ENCODE assay signal across 30 mouse cellular contexts in genomic region chr3:96594851-96595250, GRCm38 (mm10). TPM values are rescaled to one million over a fixed set of nuclear protein-coding genes. Genes with fewer than 3 reads are reported as not detected.
DNase-seq lines count a peak whose midpoint lies in the region; ATAC-seq and TF ChIP-seq lines count a peak whose summit lies in the region.
"Had no signal": no experiment of that assay in that cellular context is flagged by ENCODE, and none has a peak within 500 bp of the region (broad histone marks: within the 10 kb centered on the region; RNA-seq: fewer than 3 reads in every experiment).

No protein-coding gene starts in this region.

- H3K27me3 ChIP-seq in forebrain, embryonic 14.5 days (replicated peaks; ENCODE audit: control insufficient read depth, insufficient read depth, low read length): no peaks in the 10 kb centered on the region
- H3K27me3 ChIP-seq in forebrain, embryonic 13.5 days: peaks cover 13% of the 10 kb centered on the region; the same call in 1 of the 2 replicates
- peaks cover 52% of the 10 kb centered on the region for H3K27me3 ChIP-seq in liver, embryonic 14.5 days (ENCODE audit: control insufficient read depth, insufficient read depth, low read length)
- peaks cover 53% of the 10 kb centered on the region for H3K27me3 ChIP-seq in liver, embryonic 12.5 days (replicated peaks)

- ATAC-seq in forebrain, embryonic 14.5 days: no peak
- no peak for ATAC-seq in forebrain, embryonic 13.5 days
- ATAC-seq in liver, embryonic 14.5 days (ENCODE audit: insufficient read depth): no peak
- no peak for ATAC-seq in liver, embryonic 12.5 days

- DNase-seq in forebrain, embryonic 14.5 days (ENCODE audit: low spot score): no peak
- no peak for DNase-seq in liver, embryonic 14.5 days (ENCODE audit: low read depth in 3 of 3, low spot score in 3 of 3)
- DNase-seq in induced T-regulatory cell, adult 2 months (ENCODE audit: low read depth): peak; percentile 34
- DNase-seq in right cerebral cortex, postnatal 36 days (ENCODE audit: low spot score in 2 of 2): no peak
- no peak for DNase-seq in yolk sac, embryonic 10.5 days (ENCODE audit: low spot score)
- DNase-seq: adrenal gland, adult 2 months; adrenal gland, postnatal 36 days; gastrocnemius, postnatal 25 days; heart, adult 18-20 months; heart, postnatal 4 days; kidney, adult 11 months; kidney, postnatal 14 days; lung, embryonic 14.5 days; lung, postnatal 14 days; right cerebral cortex, postnatal 4 days; thymus, adult 18-20 months; thymus, postnatal 25 days had no signal

- H3K9me3 ChIP-seq in forebrain, embryonic 14.5 days (replicated peaks; ENCODE audit: control insufficient read depth, low read length): no peaks in the 10 kb centered on the region
- no peaks in the 10 kb centered on the region for H3K9me3 ChIP-seq in forebrain, embryonic 13.5 days (replicated peaks)
- H3K9me3 ChIP-seq in liver, embryonic 14.5 days (ENCODE audit: control insufficient read depth, low read length): no peaks in the 10 kb centered on the region
- no peaks in the 10 kb centered on the region for H3K9me3 ChIP-seq in liver, embryonic 12.5 days (replicated peaks)
- H3K9me3 ChIP-seq: hindbrain, embryonic 13.5 days; limb, embryonic 10.5 days; limb, embryonic 15.5 days; liver, embryonic 15.5 days; midbrain, embryonic 12.5 days; neural tube, embryonic 12.5 days had no signal

- no peaks in the 10 kb centered on the region for H3K36me3 ChIP-seq in forebrain, embryonic 14.5 days (ENCODE audit: control insufficient read depth, insufficient read depth, low read length)
- 0 out of 2 replicates have a peak, but pooled peaks cover 4% of the 10 kb centered on the region for H3K36me3 ChIP-seq in forebrain, embryonic 13.5 days (ENCODE audit: poor library complexity, severe bottlenecking)
- H3K36me3 ChIP-seq in liver, embryonic 14.5 days (replicated peaks; ENCODE audit: control insufficient read depth, insufficient read depth, low read depth): no peaks in the 10 kb centered on the region
- 0 out of 2 replicates have a peak, but pooled peaks cover 3% of the 10 kb centered on the region for H3K36me3 ChIP-seq in liver, embryonic 12.5 days
- H3K36me3 ChIP-seq: hindbrain, embryonic 13.5 days; limb, embryonic 15.5 days; liver, embryonic 15.5 days; midbrain, embryonic 12.5 days; neural tube, embryonic 12.5 days had no signal

- no peak for TF ChIP-seq EP300 in liver, embryonic 14.5 days (IDR thresholded peaks at IDR 0.05; ENCODE audit: low read depth)

- 0 out of 2 replicates have a peak overlapping the region, but pooled peaks have one; percentile 5 for H3K4me2 ChIP-seq in forebrain, embryonic 14.5 days (ENCODE audit: low read length)
- H3K4me2 ChIP-seq in forebrain, embryonic 13.5 days: no peak overlapping the region
- no peak overlapping the region for H3K4me2 ChIP-seq in liver, embryonic 14.5 days (ENCODE audit: low read depth)
- H3K4me2 ChIP-seq in liver, embryonic 12.5 days: no peak overlapping the region

- no peak overlapping the region for H3K9ac ChIP-seq in forebrain, embryonic 14.5 days (ENCODE audit: low read length)
- no peak overlapping the region for H3K9ac ChIP-seq in forebrain, embryonic 13.5 days
- H3K9ac ChIP-seq in liver, embryonic 14.5 days (replicated peaks): no peak overlapping the region
- no peak overlapping the region for H3K9ac ChIP-seq in liver, embryonic 12.5 days
- H3K9ac ChIP-seq: midbrain, embryonic 12.5 days had no signal

- H3K4me3 ChIP-seq in forebrain, embryonic 14.5 days (ENCODE audit: low read depth, low read length): no peak overlapping the region
- no peak overlapping the region for H3K4me3 ChIP-seq in forebrain, embryonic 13.5 days
- no peak overlapping the region for H3K4me3 ChIP-seq in liver, embryonic 14.5 days (ENCODE audit: insufficient read depth in 1 of 2, low read depth in 2 of 2, low read length in 2 of 2)
- H3K4me3 ChIP-seq in liver, embryonic 12.5 days: no peak overlapping the region

- no peak overlapping the region for H3K27ac ChIP-seq in forebrain, embryonic 14.5 days (ENCODE audit: low read depth, low read length)
- H3K27ac ChIP-seq in forebrain, embryonic 13.5 days: no peak overlapping the region
- no peak overlapping the region for H3K27ac ChIP-seq in liver, embryonic 14.5 days
- H3K27ac ChIP-seq in liver, embryonic 12.5 days: no peak overlapping the region

- H3K4me1 ChIP-seq in forebrain, embryonic 14.5 days (ENCODE audit: control insufficient read depth, insufficient read depth, low read length): peaks cover 34% of the 10 kb centered on the region
- H3K4me1 ChIP-seq in forebrain, embryonic 13.5 days: peaks cover 56% of the 10 kb centered on the region
- H3K4me1 ChIP-seq in liver, embryonic 14.5 days (replicated peaks; ENCODE audit: control insufficient read depth in 2 of 2, insufficient read depth in 2 of 2, low read length in 1 of 2): peaks cover 0 to 10% of the 10 kb centered on the region in 2 experiments; a peak in 2 of 4 replicates
- peaks cover 42% of the 10 kb centered on the region for H3K4me1 ChIP-seq in liver, embryonic 12.5 days

- 0 out of 2 replicates have a peak, but pooled peaks have one; percentile 14 for TF ChIP-seq CTCF in liver, embryonic 14.5 days (IDR thresholded peaks at IDR 0.05; ENCODE audit: low read depth)

- WGBS in forebrain, embryonic 14.5 days: 85% methylated on average over 5 of the region's 5 CpGs
- 84% methylated on average over 5 of the region's 5 CpGs for WGBS in forebrain, embryonic 13.5 days
- 82% methylated on average over 5 of the region's 5 CpGs for WGBS in liver, embryonic 14.5 days (ENCODE audit: insufficient replicate concordance)
- 76% methylated on average over 5 of the region's 5 CpGs for WGBS in liver, embryonic 12.5 days (ENCODE audit: insufficient replicate concordance)

RNA-seq across cellular contexts. Expression of gene Polr3gl, which starts 0.9 kb away (rescaled TPM):
- 8.0 and 8.2 TPM in 2 replicates for polyA plus RNA-seq in forebrain, embryonic 14.5 days (2014; fragmentation: Nextera tagmentation; extraction: Ambion mirVana)
- 37.5 and 40.2 TPM in 2 replicates for polyA plus RNA-seq in forebrain, embryonic 13.5 days (2015; fragmentation: Nextera tagmentation; extraction: Ambion mirVana)
- polyA plus RNA-seq in liver, embryonic 14.5 days (2012; rRNA removed): 6.2 and 11.8 TPM in 2 replicates
- polyA plus RNA-seq in liver, embryonic 14.5 days (2014; fragmentation: Nextera tagmentation; extraction: Ambion mirVana): 3.0 and 3.3 TPM in 2 replicates
- polyA plus RNA-seq in liver, embryonic 12.5 days (2016; fragmentation: Nextera tagmentation; extraction: Ambion mirVana): 16.7 and 19.8 TPM in 2 replicates

RNA-seq across cellular contexts. Expression of gene Ankrd34a, which starts 1.6 kb away (rescaled TPM):
- polyA plus RNA-seq in forebrain, embryonic 14.5 days (2014; fragmentation: Nextera tagmentation; extraction: Ambion mirVana): 11.8 and 14.9 TPM in 2 replicates
- polyA plus RNA-seq in forebrain, embryonic 13.5 days (2015; fragmentation: Nextera tagmentation; extraction: Ambion mirVana): 6.6 and 6.7 TPM in 2 replicates
- polyA plus RNA-seq in liver, embryonic 14.5 days (2012; rRNA removed): 0.08 TPM in 2 replicates
- not detected in 2 replicates for polyA plus RNA-seq in liver, embryonic 14.5 days (2014; fragmentation: Nextera tagmentation; extraction: Ambion mirVana)
- 0.33 and 0.44 TPM in 2 replicates for polyA plus RNA-seq in liver, embryonic 12.5 days (2016; fragmentation: Nextera tagmentation; extraction: Ambion mirVana)
- polyA plus RNA-seq: activated CD4-positive, CD25-positive, alpha-beta regulatory T cell, adult 4 months; CD4-positive, CD25-positive, alpha-beta regulatory T cell, adult 4 months; erythroblast, embryonic 14.5 days had no signal

RNA-seq across cellular contexts. Expression of gene Lix1l, which starts 6.1 kb away (rescaled TPM):
- polyA plus RNA-seq in forebrain, embryonic 14.5 days (2014; fragmentation: Nextera tagmentation; extraction: Ambion mirVana): 7.4 and 7.8 TPM in 2 replicates
- polyA plus RNA-seq in forebrain, embryonic 13.5 days (2015; fragmentation: Nextera tagmentation; extraction: Ambion mirVana): 6.9 and 7.2 TPM in 2 replicates
- polyA plus RNA-seq in liver, embryonic 14.5 days (2012; rRNA removed): 2.7 and 2.9 TPM in 2 replicates
- 0.32 and 0.48 TPM in 2 replicates for polyA plus RNA-seq in liver, embryonic 14.5 days (2014; fragmentation: Nextera tagmentation; extraction: Ambion mirVana)
- polyA plus RNA-seq in liver, embryonic 12.5 days (2016; fragmentation: Nextera tagmentation; extraction: Ambion mirVana): 0.92 and 1.2 TPM in 2 replicates

RNA-seq across cellular contexts. Expression of gene Gm16253, which starts 18.1 kb away (rescaled TPM):
- 0.45 TPM in 1 of 2 replicates, not detected in the other for polyA plus RNA-seq in forebrain, embryonic 14.5 days (2014; fragmentation: Nextera tagmentation; extraction: Ambion mirVana)
- 1.2 and 1.3 TPM in 2 replicates for polyA plus RNA-seq in forebrain, embryonic 13.5 days (2015; fragmentation: Nextera tagmentation; extraction: Ambion mirVana)
- polyA plus RNA-seq in liver, embryonic 14.5 days (2012; rRNA removed): not detected in 2 replicates
- polyA plus RNA-seq in liver, embryonic 14.5 days (2014; fragmentation: Nextera tagmentation; extraction: Ambion mirVana): not detected in 2 replicates
- 0.24 and 0.26 TPM in 2 replicates for polyA plus RNA-seq in liver, embryonic 12.5 days (2016; fragmentation: Nextera tagmentation; extraction: Ambion mirVana)
- polyA plus RNA-seq: activated CD4-positive, CD25-positive, alpha-beta regulatory T cell, adult 4 months; adrenal gland, adult 2 months; embryonic facial prominence, embryonic 14.5 days; erythroblast, embryonic 14.5 days; frontal cortex, adult 2 months had no signal

RNA-seq across cellular contexts. Expression of gene Rbm8a, which starts 34.9 kb away (rescaled TPM):
- 132 and 136 TPM in 2 replicates for polyA plus RNA-seq in forebrain, embryonic 14.5 days (2014; fragmentation: Nextera tagmentation; extraction: Ambion mirVana)
- polyA plus RNA-seq in forebrain, embryonic 13.5 days (2015; fragmentation: Nextera tagmentation; extraction: Ambion mirVana): 161 and 168 TPM in 2 replicates
- polyA plus RNA-seq in liver, embryonic 14.5 days (2012; rRNA removed): 11.6 and 22.8 TPM in 2 replicates
- polyA plus RNA-seq in liver, embryonic 14.5 days (2014; fragmentation: Nextera tagmentation; extraction: Ambion mirVana): 69.1 and 73.6 TPM in 2 replicates
- 92.6 and 104 TPM in 2 replicates for polyA plus RNA-seq in liver, embryonic 12.5 days (2016; fragmentation: Nextera tagmentation; extraction: Ambion mirVana)
